Mouse (Mus musculus) natural killer cell, adult 2 months (primary cell): ENCODE results near the gene Csk.

Experiments used
- DNase-seq, 2 experiments: peaks; one replicate each; pipeline ENCODE4 v3.0.0; 2022; ENCODE audit warnings: low spot score in 2 of 2

The Csk gene

GRCm38 (mm10) chr9:57653283-57653682 is at the start of gene Csk:
Gene Csk (minus strand): TSS chr9:57653631.
- DNase-seq = no peak

- DNase-seq = no peak
Measured at GRCm38 (mm10) chr9:57698466-57699150, 45.2 kb upstream of the Csk start.

- no peak for DNase-seq
Measured at GRCm38 (mm10) chr9:57697380-57697779, 43.9 kb upstream of the Csk start.

GRCm38 (mm10) chr9:57696380-57697285 is 43.2 kb upstream of the Csk start:
- no peak for DNase-seq

GRCm38 (mm10) chr9:57694108-57694507 is 40.7 kb upstream of the Csk start:
- no peak for DNase-seq

- no peak for DNase-seq
Measured at GRCm38 (mm10) chr9:57688606-57689005, 35.2 kb upstream of the Csk start.

GRCm38 (mm10) chr9:57688158-57688557 is 34.7 kb upstream of the Csk start:
- DNase-seq = peak in 1 of 2 experiments; percentile 19

- DNase-seq = no peak
Measured at GRCm38 (mm10) chr9:57687751-57688150, 34.3 kb upstream of the Csk start, which contains the start of gene Cyp1a1. Gene Cyp1a1 (plus strand): TSS chr9:57687928.

GRCm38 (mm10) chr9:57686011-57686410 is 32.6 kb upstream of the Csk start:
- DNase-seq = no peak

- DNase-seq = no peak
Measured at GRCm38 (mm10) chr9:57683520-57683919, 30.1 kb upstream of the Csk start, which contains the start of gene Cyp1a2. Gene Cyp1a2 (minus strand): TSS chr9:57683703.

GRCm38 (mm10) chr9:57681411-57681810 is 28.0 kb upstream of the Csk start:
- DNase-seq = no peak

- DNase-seq = no peak
Measured at GRCm38 (mm10) chr9:57671500-57671899, 18.1 kb upstream of the Csk start.

- DNase-seq = no peak
Measured at GRCm38 (mm10) chr9:57671037-57671436, 17.6 kb upstream of the Csk start.

GRCm38 (mm10) chr9:57669566-57669965 is 16.1 kb upstream of the Csk start:
- no peak for DNase-seq

- DNase-seq = no peak
Measured at GRCm38 (mm10) chr9:57668277-57668676, 14.8 kb upstream of the Csk start.

- DNase-seq = no peak
Measured at GRCm38 (mm10) chr9:57667817-57668216, 14.4 kb upstream of the Csk start.

- DNase-seq = no peak
Measured at GRCm38 (mm10) chr9:57667136-57667535, 13.7 kb upstream of the Csk start.

GRCm38 (mm10) chr9:57666536-57666935 is 13.1 kb upstream of the Csk start:
- DNase-seq = no peak

- no peak for DNase-seq
Measured at GRCm38 (mm10) chr9:57664616-57665015, 11.2 kb upstream of the Csk start.

- DNase-seq = no peak
Measured at GRCm38 (mm10) chr9:57661552-57661951, 8.1 kb upstream of the Csk start.

- DNase-seq = no peak
Measured at GRCm38 (mm10) chr9:57660501-57660900, 7.1 kb upstream of the Csk start.

GRCm38 (mm10) chr9:57659774-57660173 is 6.3 kb upstream of the Csk start:
- DNase-seq = peak; percentile 45 to 67

GRCm38 (mm10) chr9:57658970-57659369 is 5.5 kb upstream of the Csk start:
- DNase-seq = no peak
